Mouse (Mus musculus) intestine, embryonic 14.5 days (tissue): ENCODE data around the gene Pdss2. TPM values are rescaled to one million over a fixed set of nuclear protein-coding genes. Genes with fewer than 3 reads are reported as not detected.

Experiments used
- ATAC-seq: fragments of 200-750 bp; cut with Nextera tagmentation; replicated peaks from 2 replicates; pipeline ENCODE4 v1.8.0; 2017; ENCODE audit warnings: low read depth, moderate number of reproducible peaks, moderate TSS enrichment, moderate library complexity; ENCODE audit not compliant: low FRiP score, low TSS enrichment
- DNase-seq: peaks from one replicate; pipeline ENCODE4 v3.0.0-alpha.2; 2018; ENCODE audit warnings: low spot score
- H3K27ac ChIP-seq: fragments of 300-500 bp; sonication (generic); 2 replicates; pipeline ENCODE4 v1.5.1; 2014; ENCODE audit warnings: low read depth, mild to moderate bottlenecking, control low read depth
- H3K27me3 ChIP-seq: fragments of 300-500 bp; sonication (generic); replicated peaks from 2 replicates; pipeline ENCODE4 v1.6.1; 2014; ENCODE audit warnings: low read length, control low read depth; ENCODE audit not compliant: control insufficient read depth, insufficient read depth
- H3K36me3 ChIP-seq: fragments of 300-500 bp; sonication (generic); 2 replicates; pipeline ENCODE4 v1.6.1; 2014; ENCODE audit warnings: low read length, control low read depth; ENCODE audit not compliant: control insufficient read depth, insufficient read depth
- H3K4me1 ChIP-seq: fragments of 300-500 bp; sonication (generic); replicated peaks from 2 replicates; pipeline ENCODE4 v1.6.1; 2014; ENCODE audit warnings: low read length, control low read depth, mixed read lengths; ENCODE audit not compliant: control insufficient read depth, insufficient read depth
- H3K4me2 ChIP-seq: fragments of 300-500 bp; sonication (generic); 2 replicates; pipeline ENCODE4 v1.6.1; 2014; ENCODE audit warnings: low read length
- H3K4me3 ChIP-seq: fragments of 300-500 bp; sonication (generic); 2 replicates; pipeline ENCODE4 v1.5.1; 2014; ENCODE audit warnings: low read depth, low read length, control low read depth, mixed read lengths
- H3K9ac ChIP-seq: fragments of 300-500 bp; sonication (generic); 2 replicates; pipeline ENCODE4 v1.6.1; 2014; ENCODE audit warnings: mild to moderate bottlenecking, low read length
- H3K9me3 ChIP-seq: fragments of 300-500 bp; sonication (generic); 2 replicates; pipeline ENCODE4 v1.6.1; 2016; ENCODE audit warnings: low read length, control low read depth; ENCODE audit not compliant: control insufficient read depth
- WGBS: fragments of 180-500 bp; shearing (Covaris S2); extraction: QIAGEN DNeasy Blood & Tissue Kit; methylation state at CpG from one replicate; pipeline ENCODE4 v1.1.7; 2014; 5-methylcytosine and 5-hydroxymethylcytosine counted together
- polyA plus RNA-seq: library from polyadenylated mRNA; unstranded; fragments of >200 nt; fragmentation: Nextera tagmentation; extraction: Ambion mirVana; gene quantifications from 2 replicates; pipeline ENCODE4 v1.2.1, GENCODE M21; 2014

Gene Pdss2
- polyA plus RNA-seq, 1 experiment from 2014 or later = 12.2 TPM

DNA sequence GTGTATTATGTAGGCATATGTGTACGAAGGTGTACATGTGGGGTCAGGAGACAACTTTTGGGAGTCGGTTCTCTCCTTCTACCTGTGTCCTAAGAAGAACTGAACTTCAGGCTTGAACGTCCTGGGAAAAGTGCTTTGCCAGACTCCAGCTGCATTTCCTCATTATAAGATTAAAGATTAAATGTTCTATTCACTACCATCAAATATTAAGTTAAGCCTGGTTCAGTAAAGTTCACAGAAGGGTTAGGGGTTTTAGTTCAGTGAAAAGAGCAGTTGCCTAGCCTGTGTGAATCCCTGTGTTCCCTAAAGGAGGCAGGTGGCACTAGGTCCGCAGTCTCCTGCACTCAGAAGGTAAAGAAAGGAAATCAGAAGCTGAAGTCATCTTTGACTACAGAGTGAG, 213.0 kb downstream of the Pdss2 start:
- 83% methylated on average over 4 of the region's 4 CpGs for WGBS
- ATAC-seq (no peak), DNase-seq (no peak)

DNA sequence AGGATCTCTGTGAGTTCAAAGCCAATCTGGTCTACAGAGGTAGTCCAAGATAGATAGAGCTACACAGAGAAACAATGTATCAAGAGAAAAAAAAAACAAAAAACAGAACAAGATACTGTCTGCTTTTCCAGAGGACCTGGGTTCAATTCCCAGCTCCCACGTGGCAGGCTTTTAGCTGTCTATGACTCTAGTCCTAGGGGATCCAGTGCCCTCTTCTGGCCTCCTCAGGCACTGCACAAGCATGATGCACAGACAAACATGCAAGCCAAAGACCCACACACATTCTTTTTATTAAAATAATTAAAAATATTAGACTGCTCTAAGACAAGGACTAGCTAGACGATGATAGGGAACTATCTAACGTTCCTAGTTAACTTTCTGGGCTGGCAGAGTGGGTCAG, 214.5 kb downstream of the Pdss2 start:
- WGBS = 89% methylated on average over 3 of the region's 3 CpGs
- H3K9ac ChIP-seq = no peak overlapping the region
- no peak overlapping the region for H3K4me3 ChIP-seq
- no peaks in the 10 kb centered on the region for H3K36me3 ChIP-seq
- H3K9me3 ChIP-seq = no peaks in the 10 kb centered on the region
- H3K27me3 ChIP-seq = no peaks in the 10 kb centered on the region
- H3K4me1 ChIP-seq = peaks cover 15% of the 10 kb centered on the region
- no peak for DNase-seq
- no peak overlapping the region for H3K27ac ChIP-seq
- ATAC-seq = no peak
- H3K4me2 ChIP-seq = no peak overlapping the region

More for the DNA sequence above, 213.0 kb downstream of the Pdss2 start:
- H3K9ac ChIP-seq = no peak overlapping the region
- H3K4me2 ChIP-seq = no peak overlapping the region
- H3K36me3 ChIP-seq = no peaks in the 10 kb centered on the region
- no peaks in the 10 kb centered on the region for H3K27me3 ChIP-seq
- H3K27ac ChIP-seq = no peak overlapping the region
- 0 out of 2 replicates have a peak, but pooled peaks cover 5% of the 10 kb centered on the region for H3K9me3 ChIP-seq
- no peak overlapping the region for H3K4me3 ChIP-seq
- H3K4me1 ChIP-seq = peaks cover 5% of the 10 kb centered on the region; the same call in 1 of the 2 replicates

DNA sequence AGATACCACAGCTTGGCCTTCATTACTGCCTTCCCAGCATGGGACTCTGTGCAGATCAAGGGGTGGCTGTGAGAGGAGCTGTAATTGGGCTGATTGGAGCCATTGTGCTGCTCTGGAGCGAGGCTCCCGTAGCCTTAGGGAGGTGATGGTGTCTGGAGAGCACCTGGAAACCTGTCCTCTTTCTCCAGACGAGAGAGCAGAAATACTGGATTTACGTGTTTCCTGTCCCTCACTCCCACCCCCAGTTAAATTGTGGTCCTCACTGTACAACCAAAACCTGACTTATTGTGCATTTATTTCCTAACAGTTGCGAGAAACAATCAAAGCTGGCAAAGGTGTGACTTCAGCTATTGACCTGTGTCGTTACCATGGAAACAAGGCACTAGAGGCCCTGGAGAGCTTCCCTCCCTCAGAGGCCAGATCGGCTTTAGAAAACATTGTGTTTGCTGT, 218.2 kb downstream of the Pdss2 start:
- Histone ChIP-seq H3K9me3 (no peaks in the 10 kb centered on the region), H3K36me3 (no peaks in the 10 kb centered on the region), H3K27me3 (no peaks in the 10 kb centered on the region), H3K4me2 (no peak overlapping the region), H3K4me1 (peaks cover 15% of the 10 kb centered on the region), H3K27ac (peak overlapping the region; percentile 35; the same call in 1 of the 2 replicates), H3K4me3 (no peak overlapping the region), H3K9ac (no peak overlapping the region)
- no peak for ATAC-seq
- no peak for DNase-seq
- 17% methylated on average over 7 of the region's 7 CpGs for WGBS

DNA sequence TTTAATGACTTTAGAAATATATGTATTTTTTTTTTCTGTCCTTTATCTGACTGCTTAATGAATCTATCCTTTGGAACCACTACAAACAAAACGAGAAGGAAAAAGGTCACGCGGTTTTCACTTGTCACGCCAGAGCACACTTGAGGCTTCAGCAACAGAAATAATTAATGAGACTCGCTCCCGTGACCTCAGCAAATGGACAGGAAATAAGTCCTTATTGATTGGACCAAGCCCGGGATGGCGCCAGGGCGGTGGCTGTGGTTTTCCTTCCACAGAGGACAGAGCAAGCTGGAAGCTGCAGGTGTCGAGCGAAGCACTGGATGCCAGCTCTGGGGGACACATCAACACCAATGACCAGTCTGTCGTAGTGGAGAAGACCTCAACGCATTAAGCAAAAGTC, 218.8 kb downstream of the Pdss2 start:
- ATAC-seq (no peak), DNase-seq (no peak)
- no peaks in the 10 kb centered on the region for H3K27me3 ChIP-seq
- no peaks in the 10 kb centered on the region for H3K36me3 ChIP-seq
- no peak overlapping the region for H3K9ac ChIP-seq
- H3K4me1 ChIP-seq = peaks cover 15% of the 10 kb centered on the region
- H3K9me3 ChIP-seq = no peaks in the 10 kb centered on the region
- H3K4me3 ChIP-seq = no peak overlapping the region
- WGBS = 46% methylated on average over 13 of the region's 13 CpGs
- H3K27ac ChIP-seq = peak overlapping the region; percentile 35; the same call in 1 of the 2 replicates
- H3K4me2 ChIP-seq = no peak overlapping the region

DNA sequence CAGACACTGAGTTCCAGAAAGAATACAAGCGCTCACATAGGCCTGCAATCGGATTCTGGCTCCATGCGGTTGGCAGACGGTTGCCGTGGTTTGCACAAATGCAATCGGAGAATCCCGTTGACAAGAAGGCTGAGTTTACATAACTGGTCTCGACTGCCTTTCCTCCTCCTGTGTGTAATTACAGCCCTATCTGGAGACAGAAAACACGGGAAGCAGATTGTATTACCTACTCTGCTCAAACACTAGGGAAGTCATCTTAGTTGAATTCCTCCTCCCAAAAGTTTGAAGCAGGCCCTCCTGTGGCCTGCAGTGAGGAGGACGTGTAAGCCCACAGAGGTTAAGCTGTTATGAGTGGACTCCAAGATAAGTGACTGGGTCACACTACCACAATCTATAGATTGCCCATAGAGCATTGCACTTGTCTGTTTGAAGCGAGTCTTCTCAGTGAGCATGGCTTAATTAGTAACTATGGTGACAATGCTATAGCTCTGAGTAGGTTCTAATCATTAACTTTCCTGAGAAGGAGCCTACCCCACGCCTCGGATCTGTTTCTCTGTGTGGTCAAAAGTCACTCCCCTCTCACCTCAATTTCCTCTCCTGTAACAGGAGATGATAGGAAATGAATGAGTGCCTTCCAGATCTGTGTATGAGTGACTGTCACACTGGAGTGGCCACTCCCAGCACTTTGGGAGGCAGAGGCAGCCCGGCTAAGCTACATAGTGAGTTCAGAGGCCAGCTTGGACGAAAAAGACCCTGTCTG, 219.9 kb downstream of the Pdss2 start:
- ATAC-seq (peak; percentile 87), DNase-seq (peak; percentile 65)
- H3K4me1 ChIP-seq = peaks cover 15% of the 10 kb centered on the region
- H3K4me2 ChIP-seq = no peak overlapping the region
- H3K27me3 ChIP-seq = no peaks in the 10 kb centered on the region
- WGBS = 54% methylated on average over 15 of the region's 15 CpGs
- no peaks in the 10 kb centered on the region for H3K9me3 ChIP-seq
- no peaks in the 10 kb centered on the region for H3K36me3 ChIP-seq
- no peak overlapping the region for H3K9ac ChIP-seq
- H3K4me3 ChIP-seq = no peak overlapping the region
- H3K27ac ChIP-seq = peak overlapping the region; percentile 55

GRCm38 (mm10) chr10:43448656-43449055, 227.4 kb downstream of the Pdss2 start:
- 93% methylated on average over 3 of the region's 3 CpGs for WGBS
- Histone ChIP-seq H3K4me3 (no peak overlapping the region), H3K4me2 (no peak overlapping the region), H3K27ac (no peak overlapping the region), H3K36me3 (no peaks in the 10 kb centered on the region), H3K9me3 (no peaks in the 10 kb centered on the region), H3K27me3 (no peaks in the 10 kb centered on the region), H3K9ac (no peak overlapping the region), H3K4me1 (0 out of 2 replicates have a peak, but pooled peaks cover 9% of the 10 kb centered on the region)
- DNase-seq (no peak), ATAC-seq (no peak)

GRCm38 (mm10) chr10:43451848-43452662, 230.8 kb downstream of the Pdss2 start:
- Histone ChIP-seq H3K9me3 (no peaks in the 10 kb centered on the region), H3K4me2 (peak overlapping the region; percentile 44), H3K4me1 (0 out of 2 replicates have a peak, but pooled peaks cover 9% of the 10 kb centered on the region), H3K9ac (peak overlapping the region; percentile 7; the same call in 1 of the 2 replicates), H3K27me3 (no peaks in the 10 kb centered on the region), H3K4me3 (peak overlapping the region; percentile 17), H3K36me3 (no peaks in the 10 kb centered on the region), H3K27ac (no peak overlapping the region)
- peak; percentile 81 for DNase-seq
- ATAC-seq = peak; percentile 85
- WGBS = 28% methylated on average over 16 of the region's 16 CpGs

DNA sequence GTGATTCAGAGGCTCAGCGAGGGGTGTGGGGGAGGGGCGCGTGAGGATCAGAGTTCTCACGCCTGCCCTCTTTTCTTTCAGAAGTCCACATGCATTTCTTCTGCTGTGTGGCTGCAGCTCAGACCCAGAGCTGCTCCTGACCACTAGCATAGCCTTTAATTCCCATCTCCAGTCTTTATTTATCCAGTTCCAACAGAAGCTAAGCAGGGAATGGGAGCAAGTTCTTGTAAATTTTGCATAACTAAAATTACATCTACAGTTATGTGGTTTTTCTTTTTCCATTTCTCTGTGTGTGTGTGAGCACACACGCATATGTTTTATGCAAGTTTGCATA, 231.3 kb downstream of the Pdss2 start:
- peak overlapping the region; percentile 7; the same call in 1 of the 2 replicates for H3K9ac ChIP-seq

More for the DNA sequence above, 231.3 kb downstream of the Pdss2 start:
- Histone ChIP-seq H3K9me3 (no peaks in the 10 kb centered on the region), H3K4me2 (peak overlapping the region; percentile 44), H3K4me1 (0 out of 2 replicates have a peak, but pooled peaks cover 9% of the 10 kb centered on the region), H3K4me3 (0 out of 2 replicates have a peak overlapping the region, but pooled peaks have one; percentile 17), H3K27ac (no peak overlapping the region), H3K27me3 (no peaks in the 10 kb centered on the region), H3K36me3 (no peaks in the 10 kb centered on the region)
- DNase-seq = no peak
- no peak for ATAC-seq
- WGBS = 20% methylated on average over 5 of the region's 5 CpGs
